Comparison of ENCODE assay signal across 13 mouse cellular contexts in the genomic region with DNA sequence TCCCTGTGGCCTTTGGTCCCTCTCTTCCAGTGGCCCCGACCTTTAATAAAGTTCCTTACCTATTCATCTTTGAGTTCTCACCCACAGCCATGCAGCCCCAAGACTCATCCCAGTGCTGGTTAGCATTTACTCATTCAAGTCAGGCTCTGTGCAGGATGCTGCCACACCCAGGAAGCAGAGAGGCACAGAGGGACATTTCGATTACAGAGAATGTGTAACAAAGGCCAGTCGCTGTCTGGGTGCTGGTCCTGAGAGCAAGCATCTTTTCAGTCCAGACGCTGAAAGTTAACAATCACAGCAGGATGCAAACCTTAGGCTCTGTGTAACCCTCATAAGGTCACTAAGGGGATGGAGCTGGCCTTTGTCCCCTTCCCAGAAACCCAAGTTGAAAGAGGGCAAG.
A peak's percentile ranks its signal among the peaks of the same experiment; 100 is the strongest.
DNase-seq lines count a peak whose midpoint lies in the region; ATAC-seq lines count a peak whose summit lies in the region.
"Had no signal": no experiment of that assay in that cellular context is flagged by ENCODE, and none has a peak within 500 bp of the region (broad histone marks: within the 10 kb centered on the region; RNA-seq: fewer than 3 reads in every experiment).

No protein-coding gene starts in this region.

- no peak overlapping the region for H3K4me3 ChIP-seq in heart, embryonic 10.5 days
- H3K4me3 ChIP-seq in heart, embryonic 12.5 days: no peak overlapping the region
- H3K4me3 ChIP-seq in neural tube, embryonic 13.5 days: no peak overlapping the region
- H3K4me3 ChIP-seq: embryonic facial prominence, embryonic 10.5 days; heart, adult 2 months; heart, embryonic 13.5 days; hindbrain, embryonic 13.5 days had no signal

- intact Hi-C loops in left cerebral cortex, postnatal 14 days (cut with DNase I): loop anchor here (2.0 kb wide), 1 partner anchor 240 kb away; no protein-coding TSS in a partner anchor

- no peak overlapping the region for H3K4me2 ChIP-seq in heart, embryonic 12.5 days
- H3K4me2 ChIP-seq in neural tube, embryonic 13.5 days: no peak overlapping the region
- H3K4me2 ChIP-seq: heart, embryonic 13.5 days; hindbrain, embryonic 13.5 days had no signal

- WGBS in heart, embryonic 10.5 days: 64% methylated on average over 4 of the region's 4 CpGs
- WGBS in heart, embryonic 12.5 days: 55% methylated on average over 4 of the region's 4 CpGs
- WGBS in neural tube, embryonic 13.5 days: 17% methylated on average over 4 of the region's 4 CpGs

- DNase-seq in heart, embryonic 10.5 days (ENCODE audit: low spot score): peak; percentile 62
- DNase-seq in neural tube, embryonic 10.5 days (ENCODE audit: extremely low spot score, low spot score): no peak
- peak; percentile 73 for DNase-seq in ZHBTc4 (ENCODE audit: low read depth, low spot score)
- no peak for DNase-seq in embryo, embryonic 9.5 days (ENCODE audit: extremely low spot score)
- no peak for DNase-seq in left cerebral cortex, postnatal 14 days (ENCODE audit: low spot score in 2 of 2)
- DNase-seq: adrenal gland, adult 8-10 months had no signal

- no peaks in the 10 kb centered on the region for H3K9me3 ChIP-seq in heart, embryonic 10.5 days
- no peaks in the 10 kb centered on the region for H3K9me3 ChIP-seq in heart, embryonic 12.5 days (replicated peaks)
- H3K9me3 ChIP-seq in neural tube, embryonic 13.5 days: no peaks in the 10 kb centered on the region
- H3K9me3 ChIP-seq: heart, embryonic 13.5 days; hindbrain, embryonic 13.5 days had no signal

- 0 out of 2 replicates have a peak, but pooled peaks cover 9% of the 10 kb centered on the region for H3K27me3 ChIP-seq in heart, embryonic 10.5 days (ENCODE audit: insufficient read depth, poor library complexity, severe bottlenecking)
- H3K27me3 ChIP-seq in heart, embryonic 12.5 days (replicated peaks): no peaks in the 10 kb centered on the region
- H3K27me3 ChIP-seq in neural tube, embryonic 13.5 days: peaks cover 5% of the 10 kb centered on the region; the same call in 1 of the 2 replicates
- H3K27me3 ChIP-seq: hindbrain, embryonic 13.5 days had no signal

- no peaks in the 10 kb centered on the region for H3K36me3 ChIP-seq in heart, embryonic 10.5 days
- H3K36me3 ChIP-seq in heart, embryonic 12.5 days: no peaks in the 10 kb centered on the region
- H3K36me3 ChIP-seq in neural tube, embryonic 13.5 days: no peaks in the 10 kb centered on the region
- H3K36me3 ChIP-seq: embryonic facial prominence, embryonic 10.5 days; heart, embryonic 13.5 days; hindbrain, embryonic 13.5 days had no signal

- no peak overlapping the region for H3K27ac ChIP-seq in heart, embryonic 10.5 days
- no peak overlapping the region for H3K27ac ChIP-seq in heart, embryonic 12.5 days (ENCODE audit: poor library complexity, severe bottlenecking)
- H3K27ac ChIP-seq in neural tube, embryonic 13.5 days (replicated peaks): no peak overlapping the region
- H3K27ac ChIP-seq: embryonic facial prominence, embryonic 10.5 days; heart, adult 2 months; heart, embryonic 13.5 days; hindbrain, embryonic 13.5 days; hindbrain, postnatal 0 days had no signal

- no peak overlapping the region for H3K9ac ChIP-seq in heart, embryonic 12.5 days
- H3K9ac ChIP-seq in neural tube, embryonic 13.5 days: no peak overlapping the region
- H3K9ac ChIP-seq: heart, embryonic 13.5 days; hindbrain, embryonic 13.5 days had no signal

- ATAC-seq in heart, embryonic 12.5 days (ENCODE audit: insufficient number of reproducible peaks, low FRiP score): no peak
- ATAC-seq in neural tube, embryonic 13.5 days (ENCODE audit: low read depth): 0 out of 2 replicates have a peak, but pooled peaks have one; percentile 2

- H3K4me1 ChIP-seq in heart, embryonic 10.5 days: peaks cover 8% of the 10 kb centered on the region; the same call in 1 of the 2 replicates
- H3K4me1 ChIP-seq in heart, embryonic 12.5 days (replicated peaks): no peaks in the 10 kb centered on the region; the same call in 1 of the 2 replicates
- peaks cover 37% of the 10 kb centered on the region for H3K4me1 ChIP-seq in neural tube, embryonic 13.5 days (replicated peaks)
- H3K4me1 ChIP-seq: heart, embryonic 13.5 days had no signal

Comparison
In these comparisons a context has a peak if more than half of its experiments do, and no peak if none do; other contexts are left out.
1. DNase-seq: peak in heart, embryonic 10.5 days (single experiment) and ZHBTc4 (single experiment); none in neural tube, embryonic 10.5 days (single experiment), embryo, embryonic 9.5 days (single experiment) and left cerebral cortex, postnatal 14 days (0 of 2).